Mouse (Mus musculus) ES-Bruce4 (cell line): ENCODE data around the gene Rrm2.

Experiments
- CTCF ChIP-seq: IDR thresholded peaks from one replicate; pipeline ENCODE4 v1.8.1; 2011; ENCODE audit warnings: low read depth, low read length
- POLR2A ChIP-seq: IDR thresholded peaks from one replicate; pipeline ENCODE4 v1.8.1; 2011; ENCODE audit warnings: low read length; ENCODE audit not compliant: insufficient read depth

GRCm38 (mm10) chr12:24686038-24686695 lies 21.9 kb upstream of the Rrm2 start:
- TF ChIP-seq CTCF (no peak), POLR2A (no peak)
